Mouse (Mus musculus) small intestine, adult 2 months (tissue): ENCODE data around the gene Cyp27b1. TPM values are rescaled to one million over a fixed set of nuclear protein-coding genes. Genes with fewer than 3 reads are reported as not detected.
A peak's percentile ranks its signal among the peaks of the same experiment; 100 is the strongest.

Experiments
- H3K27ac ChIP-seq: fragments of 200-500 bp; 2 replicates; pipeline ENCODE4 v1.5.1; 2012; ENCODE audit warnings: low read depth, low read length, control low read depth, inconsistent platforms; ENCODE audit not compliant: insufficient read depth
- H3K27me3 ChIP-seq: fragments of 200-500 bp; 2 replicates; pipeline ENCODE4 v1.6.1; 2012; ENCODE audit warnings: mild to moderate bottlenecking, moderate library complexity, low read length, inconsistent platforms; ENCODE audit not compliant: control insufficient read depth, insufficient read depth
- H3K36me3 ChIP-seq: fragments of 200-500 bp; 2 replicates; pipeline ENCODE4 v1.6.1; 2012; ENCODE audit warnings: mild to moderate bottlenecking, low read length, control low read depth, inconsistent platforms; ENCODE audit not compliant: control insufficient read depth, insufficient read depth
- H3K4me1 ChIP-seq: fragments of 200-500 bp; 2 replicates; pipeline ENCODE4 v1.6.1; 2012; ENCODE audit warnings: low read length, inconsistent platforms, mixed read lengths; ENCODE audit not compliant: control insufficient read depth, insufficient read depth, insufficient read length
- H3K4me3 ChIP-seq: fragments of 200-500 bp; 2 replicates; pipeline ENCODE4 v1.5.1; 2012; ENCODE audit warnings: low read depth, mild to moderate bottlenecking, control low read depth, inconsistent platforms, low read length, moderate library complexity
- CTCF ChIP-seq: fragments of 200-500 bp; IDR thresholded peaks from 2 replicates; pipeline ENCODE4 v1.5.1; 2012; ENCODE audit warnings: low read depth, mild to moderate bottlenecking, control low read depth, inconsistent platforms, low read length, moderate library complexity, mixed read lengths; ENCODE audit not compliant: insufficient replicate concordance, insufficient read length; ENCODE audit errors: extremely low read depth
- POLR2A ChIP-seq: fragments of 200-500 bp; IDR thresholded peaks from 2 replicates; pipeline ENCODE4 v1.6.1; 2012; ENCODE audit warnings: low read depth, mild to moderate bottlenecking, control low read depth, inconsistent platforms, low read length, moderate library complexity
- WGBS: fragments of 180-500 bp; shearing (Covaris S2); methylation state at CpG from one replicate; pipeline ENCODE4 v1.1.7; 2018; 5-methylcytosine and 5-hydroxymethylcytosine counted together
- polyA plus RNA-seq: library from polyadenylated mRNA; depleted of rRNA; stranded (reverse); fragments of >200 nt; gene quantifications from 2 replicates; pipeline ENCODE4 v1.2.3, GENCODE M21; 2012

Cyp27b1 gene
- polyA plus RNA-seq, 1 experiment, result 0.22 TPM

DNA sequence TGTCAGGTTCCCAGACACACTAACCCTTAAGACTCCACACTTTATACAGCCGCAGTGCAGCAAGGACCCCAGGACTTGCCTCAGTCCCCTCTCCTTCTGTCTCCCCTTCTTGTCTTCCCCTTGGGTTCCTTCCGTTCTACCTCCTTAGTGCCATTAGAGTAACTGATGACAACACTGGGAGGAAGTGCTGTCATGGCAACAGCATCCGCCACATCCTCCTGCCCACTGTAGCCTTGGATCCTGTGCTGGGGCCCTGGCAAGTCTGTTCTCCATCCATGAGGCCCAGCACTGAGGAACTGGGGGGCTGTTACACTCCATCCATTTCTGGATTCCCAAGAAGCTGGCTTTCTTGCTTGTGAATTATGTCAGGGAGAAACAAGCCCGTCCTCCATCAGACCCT, 28.0 kb downstream of the Cyp27b1 start:
- H3K4me1 ChIP-seq, result peaks cover 9% of the 10 kb centered on the region; the same call in 1 of the 2 replicates
- peak overlapping the region; percentile 53 for H3K4me3 ChIP-seq
- 39% methylated on average over 4 of the region's 4 CpGs for WGBS
- TF ChIP-seq CTCF (no peak), POLR2A (no peak)
- no peak overlapping the region for H3K27ac ChIP-seq
- H3K27me3 ChIP-seq, result peaks cover 36% of the 10 kb centered on the region
- H3K36me3 ChIP-seq, result no peaks in the 10 kb centered on the region

DNA sequence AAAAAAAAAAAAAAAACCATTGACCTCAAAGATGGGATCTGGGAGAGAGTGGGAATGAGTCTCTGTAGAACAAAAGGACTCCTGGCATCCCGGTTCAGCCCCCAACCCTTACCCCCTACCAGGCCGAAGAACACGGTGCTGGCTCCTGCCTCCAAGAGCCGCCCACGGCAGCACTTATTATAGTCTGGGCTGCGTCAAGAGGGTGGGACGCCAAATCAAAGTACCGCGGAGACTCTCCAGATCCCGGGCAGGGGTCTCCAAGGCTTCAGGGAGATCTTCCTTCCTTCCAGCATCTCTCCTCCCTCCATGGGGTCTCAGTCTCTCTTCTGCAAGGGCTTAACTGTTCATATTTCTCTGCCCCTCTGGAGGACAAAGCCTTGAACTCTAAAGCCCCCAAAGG, 29.5 kb downstream of the Cyp27b1 start:
- Histone ChIP-seq H3K4me1 (peaks cover 11% of the 10 kb centered on the region), H3K36me3 (no peaks in the 10 kb centered on the region), H3K4me3 (no peak overlapping the region), H3K27me3 (peaks cover 42% of the 10 kb centered on the region), H3K27ac (no peak overlapping the region)
- no peak for TF ChIP-seq CTCF
- no peak for TF ChIP-seq POLR2A
- 18% methylated on average over 10 of the region's 10 CpGs for WGBS

DNA sequence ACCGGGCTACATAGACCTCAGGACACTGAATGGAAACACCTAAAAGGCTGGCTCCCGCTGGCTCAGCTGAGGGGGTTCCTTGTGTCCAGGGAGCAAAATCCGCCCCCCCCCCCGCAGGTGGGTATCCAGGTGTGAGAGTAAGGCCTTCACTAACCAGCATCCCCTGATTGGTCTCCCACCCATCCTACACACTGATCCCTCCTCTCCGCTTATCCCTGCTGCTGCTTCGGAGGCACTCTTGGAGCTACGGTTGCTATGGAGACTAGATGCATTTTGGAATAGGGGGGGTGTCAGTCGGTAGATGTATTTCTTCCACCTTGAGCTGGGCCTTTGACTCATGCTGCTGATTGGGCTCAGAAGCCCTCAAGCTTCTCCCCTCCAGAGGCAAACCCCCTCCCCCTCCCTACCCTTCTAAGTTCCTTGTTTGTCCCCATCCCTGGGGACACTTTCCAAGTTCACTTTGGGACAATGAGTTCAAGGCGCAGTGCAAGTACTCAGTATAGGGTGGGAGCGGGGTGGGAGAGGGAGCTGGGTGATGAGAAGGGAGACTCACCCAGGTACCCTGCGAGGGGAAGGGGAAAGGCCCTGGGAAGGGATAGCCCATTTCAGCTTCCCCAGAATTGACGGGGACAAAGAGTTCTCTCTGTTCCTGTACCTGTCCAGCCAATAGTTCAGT, 30.1 kb downstream of the Cyp27b1 start:
- H3K27me3 ChIP-seq, result peaks cover 42% of the 10 kb centered on the region
- H3K27ac ChIP-seq, result no peak overlapping the region
- TF ChIP-seq CTCF (no peak), POLR2A (no peak)
- peaks cover 15% of the 10 kb centered on the region for H3K4me1 ChIP-seq
- no peaks in the 10 kb centered on the region for H3K36me3 ChIP-seq
- 10% methylated on average over 12 of the region's 12 CpGs for WGBS
- no peak overlapping the region for H3K4me3 ChIP-seq

DNA sequence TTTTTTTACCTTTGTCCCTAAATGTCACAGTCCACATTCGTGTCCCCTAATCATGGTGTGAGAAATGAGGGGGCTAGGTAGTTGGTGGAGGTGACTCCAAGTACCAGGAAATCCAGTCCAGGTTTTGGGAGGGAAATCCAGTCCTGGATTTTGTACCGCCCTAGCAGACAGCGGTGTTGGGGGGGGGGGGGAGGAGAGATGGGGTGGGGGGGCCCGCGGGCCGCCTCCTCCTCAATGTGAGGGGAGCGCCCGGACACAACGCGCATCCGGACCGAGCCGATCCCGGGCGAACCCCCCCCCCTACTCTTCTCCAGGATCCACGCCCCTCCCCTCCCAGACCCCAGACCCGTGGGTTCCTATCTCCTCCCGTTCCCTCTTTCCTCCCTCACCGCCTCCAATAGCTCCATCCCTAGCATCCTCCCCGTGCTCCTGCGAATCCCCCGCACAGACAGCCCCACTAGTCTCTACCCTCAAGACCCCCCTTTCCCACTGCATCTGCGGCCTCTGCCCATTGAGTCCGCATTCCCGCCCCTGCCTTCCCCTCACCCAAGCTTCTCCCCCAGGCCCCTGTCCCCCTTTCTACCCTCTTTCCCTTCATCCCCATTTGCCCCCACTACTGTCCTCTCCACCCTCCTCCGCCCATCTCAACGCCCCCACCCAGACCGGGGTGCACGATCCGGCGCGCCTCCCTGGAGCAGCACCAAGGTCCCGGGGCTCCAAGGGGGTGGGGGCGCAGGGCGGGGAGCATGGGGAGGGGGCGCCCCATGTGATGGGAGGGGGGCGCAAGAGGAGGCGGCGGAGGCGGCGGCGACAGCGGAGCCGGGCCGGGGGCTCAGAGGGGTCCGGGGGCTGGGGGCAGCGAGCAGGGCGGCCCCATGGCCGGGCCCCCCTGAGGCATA, 30.9 kb downstream of the Cyp27b1 start:
- Histone ChIP-seq H3K4me1 (peaks cover 15% of the 10 kb centered on the region), H3K27ac (no peak overlapping the region), H3K36me3 (no peaks in the 10 kb centered on the region), H3K4me3 (peak overlapping the region; percentile 51), H3K27me3 (peaks cover 42% of the 10 kb centered on the region)
- 12% methylated on average over 49 of the region's 49 CpGs for WGBS
- TF ChIP-seq CTCF (no peak), POLR2A (no peak)

DNA sequence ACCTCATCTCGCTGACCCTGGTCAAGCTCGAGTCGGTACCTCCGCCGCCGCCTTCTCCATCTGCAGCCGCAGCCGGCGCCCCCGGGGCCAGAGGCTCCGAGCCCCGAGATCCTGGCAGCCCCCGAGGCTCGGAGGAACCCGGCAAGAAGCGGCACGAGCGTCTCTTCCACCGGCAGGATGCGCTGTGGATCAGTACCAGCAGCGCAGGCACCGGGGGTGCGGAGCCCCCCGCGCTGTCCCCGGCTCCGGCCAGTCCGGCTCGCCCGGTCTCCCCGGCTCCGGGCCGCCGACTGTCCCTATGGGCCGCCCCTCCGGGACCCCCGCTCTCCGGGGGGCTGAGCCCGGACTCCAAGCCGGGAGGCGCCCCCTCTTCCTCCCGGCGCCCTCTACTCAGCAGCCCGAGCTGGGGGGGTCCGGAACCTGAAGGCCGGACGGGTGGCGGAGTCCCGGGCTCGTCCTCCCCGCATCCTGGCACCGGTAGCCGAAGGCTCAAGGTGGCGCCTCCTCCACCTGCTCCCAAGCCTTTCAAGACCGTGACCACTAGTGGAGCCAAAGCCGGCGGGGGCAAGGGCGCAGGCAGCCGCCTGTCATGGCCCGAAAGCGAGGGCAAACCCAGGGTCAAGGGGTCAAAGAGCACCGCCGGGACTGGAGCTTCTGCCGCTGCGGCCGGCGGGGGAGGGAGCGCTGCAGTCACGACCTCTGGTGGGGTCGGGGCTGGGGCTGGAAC, 31.8 kb downstream of the Cyp27b1 start:
- H3K4me1 ChIP-seq, result peaks cover 15% of the 10 kb centered on the region
- no peaks in the 10 kb centered on the region for H3K36me3 ChIP-seq
- H3K4me3 ChIP-seq, result peak overlapping the region; percentile 51
- TF ChIP-seq CTCF (no peak), POLR2A (no peak)
- H3K27ac ChIP-seq, result no peak overlapping the region
- 18% methylated on average over 70 of the region's 70 CpGs for WGBS
- H3K27me3 ChIP-seq, result peaks cover 42% of the 10 kb centered on the region

DNA sequence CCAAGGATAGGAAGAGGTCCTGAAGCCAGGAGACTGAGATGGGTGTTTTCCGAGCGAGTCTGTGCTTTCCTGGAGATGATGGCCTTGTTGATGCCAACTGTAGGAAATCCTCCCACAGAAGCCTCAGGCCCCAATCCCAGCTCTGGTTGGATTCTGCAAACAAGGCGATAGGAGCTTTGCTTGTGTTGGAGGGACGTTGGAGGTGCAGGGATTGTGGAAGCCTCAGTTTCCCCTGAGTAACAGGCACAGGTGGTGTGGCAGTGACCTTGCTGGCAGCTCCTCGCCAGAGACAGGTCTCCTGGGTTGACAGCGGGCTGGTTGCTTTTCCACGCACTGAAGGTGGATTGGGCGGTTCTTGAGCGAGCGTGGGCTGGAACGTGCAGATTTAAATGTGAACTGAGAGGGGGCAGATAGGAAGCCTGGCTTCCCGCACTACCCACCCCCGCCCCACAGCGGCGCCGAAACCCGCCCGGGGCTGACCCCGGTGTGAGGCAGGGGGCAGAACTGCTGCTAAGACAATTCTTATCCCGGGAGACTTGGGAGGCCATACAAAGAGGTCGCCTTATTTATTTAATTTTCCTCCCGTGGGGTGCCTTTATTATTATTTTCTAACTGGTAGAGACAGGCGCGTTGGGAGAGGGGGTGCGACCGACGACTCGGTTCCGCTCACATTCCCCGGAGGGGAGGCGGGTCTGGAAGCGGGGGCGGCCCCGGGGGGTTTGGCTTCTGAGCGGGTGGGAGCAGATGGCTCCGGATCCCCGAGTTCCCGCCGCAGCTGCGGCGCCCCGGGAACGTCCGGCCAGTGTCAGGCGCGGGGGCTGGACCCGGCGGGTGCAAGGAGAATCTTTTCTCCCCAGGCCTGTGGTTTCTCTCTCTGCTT, 33.1 kb downstream of the Cyp27b1 start:
- TF ChIP-seq CTCF (no peak), POLR2A (no peak; the same call in 1 of the 2 replicates)
- 14% methylated on average over 48 of the region's 48 CpGs for WGBS
- Histone ChIP-seq H3K27me3 (peaks cover 42% of the 10 kb centered on the region), H3K4me1 (peaks cover 15% of the 10 kb centered on the region), H3K4me3 (peak overlapping the region; percentile 20), H3K27ac (no peak overlapping the region), H3K36me3 (no peaks in the 10 kb centered on the region)
